Mouse (Mus musculus) neural tube, embryonic 12.5 days (tissue): ENCODE data around the gene Ccdc174. TPM values are rescaled to one million over a fixed set of nuclear protein-coding genes. Genes with fewer than 3 reads are reported as not detected.

Source experiments
- ATAC-seq: fragments of 200-750 bp; cut with Nextera tagmentation; 2 replicates; pipeline ENCODE4 v1.8.0; 2017; ENCODE audit warnings: low read depth, mild to moderate bottlenecking, moderate TSS enrichment, moderate library complexity; ENCODE audit not compliant: low FRiP score
- H3K27ac ChIP-seq: fragments of 300-500 bp; sonication (generic); 2 replicates; pipeline ENCODE4 v1.5.1; 2016
- H3K27me3 ChIP-seq: fragments of 300-500 bp; sonication (generic); replicated peaks from 2 replicates; pipeline ENCODE4 v1.6.1; 2016; ENCODE audit warnings: mild to moderate bottlenecking
- H3K36me3 ChIP-seq: fragments of 300-500 bp; sonication (generic); 2 replicates; pipeline ENCODE4 v1.6.1; 2016; ENCODE audit warnings: mild to moderate bottlenecking
- H3K4me1 ChIP-seq: fragments of 300-500 bp; sonication (generic); 2 replicates; pipeline ENCODE4 v1.6.1; 2016
- H3K4me2 ChIP-seq: fragments of 300-500 bp; sonication (generic); replicated peaks from 2 replicates; pipeline ENCODE4 v1.6.1; 2016; ENCODE audit warnings: mild to moderate bottlenecking
- H3K4me3 ChIP-seq: fragments of 300-500 bp; sonication (generic); 2 replicates; pipeline ENCODE4 v1.5.1; 2016
- H3K9ac ChIP-seq: fragments of 300-500 bp; sonication (generic); 2 replicates; pipeline ENCODE4 v1.6.1; 2016; ENCODE audit warnings: mild to moderate bottlenecking
- H3K9me3 ChIP-seq: fragments of 300-500 bp; sonication (generic); 2 replicates; pipeline ENCODE4 v1.6.1; 2016; ENCODE audit warnings: mild to moderate bottlenecking
- WGBS: fragments of 180-500 bp; shearing (Covaris S2); methylation state at CpG from one replicate; pipeline ENCODE4 v1.1.7; 2016; 5-methylcytosine and 5-hydroxymethylcytosine counted together
- polyA plus RNA-seq: library from polyadenylated mRNA; unstranded; fragments of >200 nt; fragmentation: Nextera tagmentation; extraction: Ambion mirVana; gene quantifications from 2 replicates; pipeline ENCODE4 v1.2.1, GENCODE M21; 2016

Gene Ccdc174
- polyA plus RNA-seq, 1 experiment from 2014 or later, result 48.9 TPM

- Histone ChIP-seq H3K27me3 (0 out of 2 replicates have a peak, but pooled peaks cover 4% of the 10 kb centered on the region), H3K36me3 (no peaks in the 10 kb centered on the region), H3K9me3 (no peaks in the 10 kb centered on the region), H3K4me3 (no peak overlapping the region), H3K4me2 (no peak overlapping the region), H3K9ac (no peak overlapping the region), H3K4me1 (no peaks in the 10 kb centered on the region; the same call in 1 of the 2 replicates), H3K27ac (no peak overlapping the region)
- no peak for ATAC-seq
- WGBS, result 84% methylated on average over 2 of the region's 2 CpGs
Observed at GRCm38 (mm10) chr6:91948426-91948825, 70.6 kb downstream of the Ccdc174 start.

Other genes with a start within 250 kb of the Ccdc174 start
- gene Slc6a6, start 194.0 kb upstream of the Ccdc174 start, polyA plus RNA-seq, result 60.8 and 72.4 TPM in 2 replicates
- gene Grip2, start 50.8 kb upstream of the Ccdc174 start, polyA plus RNA-seq, result 4.5 and 4.9 TPM in 2 replicates
- gene 4930590J08Rik, start 24.8 kb downstream of the Ccdc174 start, polyA plus RNA-seq, result 0.62 and 0.93 TPM in 2 replicates
- 14.0 and 14.8 TPM in 2 replicates for gene Fgd5, start 100.8 kb downstream of the Ccdc174 start, polyA plus RNA-seq
- gene Nr2c2, start 213.3 kb downstream of the Ccdc174 start, polyA plus RNA-seq, result 30.4 and 31.4 TPM in 2 replicates